Mouse (Mus musculus) lung, embryonic 16.5 days (tissue): ENCODE measurements around the gene Tjp3. TPM values are rescaled to one million over a fixed set of nuclear protein-coding genes. Genes with fewer than 3 reads are reported as not detected.

Experiments used
- ATAC-seq: fragments of 200-750 bp; cut with Nextera tagmentation; 2 replicates; pipeline ENCODE4 v1.8.0; 2017; ENCODE audit warnings: low read depth, mild to moderate bottlenecking, moderate library complexity
- H3K27ac ChIP-seq: fragments of 300-500 bp; sonication (generic); 2 replicates; pipeline ENCODE4 v1.5.1; 2014; ENCODE audit warnings: mild to moderate bottlenecking, control low read depth, low read length
- H3K27me3 ChIP-seq: fragments of 300-500 bp; sonication (generic); 2 replicates; pipeline ENCODE4 v1.6.1; 2014; ENCODE audit warnings: low read depth, low read length, mixed read lengths; ENCODE audit not compliant: control insufficient read depth, insufficient read depth
- H3K36me3 ChIP-seq: fragments of 300-500 bp; sonication (generic); 2 replicates; pipeline ENCODE4 v1.6.1; 2014; ENCODE audit warnings: low read length; ENCODE audit not compliant: control insufficient read depth, insufficient read depth
- H3K4me1 ChIP-seq: fragments of 300-500 bp; sonication (generic); replicated peaks from 2 replicates; pipeline ENCODE4 v1.6.1; 2014; ENCODE audit warnings: low read length, mixed read lengths; ENCODE audit not compliant: control insufficient read depth, insufficient read depth
- H3K4me2 ChIP-seq: fragments of 300-500 bp; sonication (generic); 2 replicates; pipeline ENCODE4 v1.6.1; 2014; ENCODE audit warnings: low read depth, low read length, control low read depth
- H3K4me3 ChIP-seq: fragments of 300-500 bp; sonication (generic); 2 replicates; pipeline ENCODE4 v1.5.1; 2014; ENCODE audit warnings: mild to moderate bottlenecking, low read length, control low read depth
- H3K9ac ChIP-seq: fragments of 300-500 bp; sonication (generic); 2 replicates; pipeline ENCODE4 v1.6.1; 2014; ENCODE audit warnings: low read length, control low read depth
- H3K9me3 ChIP-seq: fragments of 300-500 bp; sonication (generic); 2 replicates; pipeline ENCODE4 v1.6.1; 2016; ENCODE audit warnings: low read length; ENCODE audit not compliant: control insufficient read depth
- WGBS: fragments of 180-500 bp; shearing (Covaris S2); extraction: QIAGEN DNeasy Blood & Tissue Kit; methylation state at CpG from one replicate; pipeline ENCODE4 v1.1.7; 2014; 5-methylcytosine and 5-hydroxymethylcytosine counted together
- polyA plus RNA-seq: library from polyadenylated mRNA; unstranded; fragments of >200 nt; fragmentation: Nextera tagmentation; extraction: Ambion mirVana; gene quantifications from 2 replicates; pipeline ENCODE4 v1.2.1, GENCODE M21; 2015

The Tjp3 gene
- polyA plus RNA-seq, 1 experiment from 2014 or later: 29.3 TPM

GRCm38 (mm10) chr10:81266211-81267105 is 24.9 kb downstream of the Tjp3 start, which contains the start of the genes Mrpl54 and Apba3:
Gene Mrpl54, minus strand, starts transcription at chr10:81266934.
Gene Apba3, plus strand, starts transcription at chr10:81266960.
- peak within 1 kb of the TSS; percentile 80 for H3K9ac ChIP-seq
- H3K27ac ChIP-seq: peak within 1 kb of the TSS; percentile 80
- no peaks in the 10 kb centered on the region for H3K27me3 ChIP-seq
- H3K9me3 ChIP-seq: no peaks in the 10 kb centered on the region
- under 1% methylated on average over 48 of the region's 48 CpGs for WGBS
- H3K36me3 ChIP-seq: peaks cover 19% of the 10 kb centered on the region
- H3K4me2 ChIP-seq: peak within 1 kb of the TSS; percentile 52
- peak within 1 kb of the TSS; percentile 71 for H3K4me3 ChIP-seq
- ATAC-seq: peak; percentile 96
- peaks cover 18% of the 10 kb centered on the region for H3K4me1 ChIP-seq

- Histone ChIP-seq H3K27ac (no peak overlapping the region), H3K4me2 (peak overlapping the region; percentile 52), H3K9me3 (peaks cover 5% of the 10 kb centered on the region), H3K36me3 (peaks cover 14% of the 10 kb centered on the region), H3K4me1 (peaks cover 18% of the 10 kb centered on the region), H3K4me3 (peak overlapping the region; percentile 70), H3K9ac (peak overlapping the region; percentile 49), H3K27me3 (peaks cover under 1% of the 10 kb centered on the region; the same call in 1 of the 2 replicates)
- WGBS: 93% methylated on average over 8 of the region's 8 CpGs
- no peak for ATAC-seq
Observed at GRCm38 (mm10) chr10:81265540-81265939, 25.8 kb downstream of the Tjp3 start.

DNA sequence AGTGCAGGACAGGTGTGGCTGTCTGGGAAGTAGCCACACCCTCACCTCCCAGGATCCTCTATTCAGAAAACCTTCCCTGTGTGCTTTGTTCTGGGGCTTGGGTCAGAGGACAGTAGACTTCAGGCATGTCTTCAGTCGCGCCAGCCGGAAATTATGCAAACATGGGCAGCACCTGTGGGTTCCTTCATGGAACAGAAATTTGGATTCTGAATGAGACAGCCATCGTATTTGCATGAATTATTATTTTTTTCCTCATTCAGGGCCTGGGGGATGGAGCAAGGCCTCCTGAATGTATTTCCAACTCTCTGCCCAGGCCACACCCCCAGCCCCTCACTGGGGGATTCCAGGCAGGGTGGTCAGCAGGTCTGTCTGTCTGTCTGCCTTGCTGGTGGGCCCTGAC is 30.4 kb downstream of the Tjp3 start:
- no peak overlapping the region for H3K4me3 ChIP-seq
- H3K4me2 ChIP-seq: no peak overlapping the region
- ATAC-seq: no peak
- peaks cover 11% of the 10 kb centered on the region for H3K36me3 ChIP-seq
- H3K4me1 ChIP-seq: peaks cover 13% of the 10 kb centered on the region
- peaks cover 8% of the 10 kb centered on the region for H3K9me3 ChIP-seq
- peaks cover 45% of the 10 kb centered on the region for H3K27me3 ChIP-seq
- H3K27ac ChIP-seq: no peak overlapping the region
- H3K9ac ChIP-seq: no peak overlapping the region
- WGBS: 85% methylated on average over 4 of the region's 4 CpGs

- Histone ChIP-seq H3K36me3 (peaks cover 4% of the 10 kb centered on the region), H3K4me2 (no peak overlapping the region), H3K27ac (no peak overlapping the region), H3K9ac (no peak overlapping the region), H3K4me1 (peaks cover 6% of the 10 kb centered on the region), H3K9me3 (peaks cover 8% of the 10 kb centered on the region), H3K27me3 (peaks cover 53% of the 10 kb centered on the region), H3K4me3 (no peak overlapping the region)
- 33% methylated on average over 21 of the region's 21 CpGs for WGBS
- ATAC-seq: no peak
Observed at GRCm38 (mm10) chr10:81259225-81259884, 32.0 kb downstream of the Tjp3 start.

DNA sequence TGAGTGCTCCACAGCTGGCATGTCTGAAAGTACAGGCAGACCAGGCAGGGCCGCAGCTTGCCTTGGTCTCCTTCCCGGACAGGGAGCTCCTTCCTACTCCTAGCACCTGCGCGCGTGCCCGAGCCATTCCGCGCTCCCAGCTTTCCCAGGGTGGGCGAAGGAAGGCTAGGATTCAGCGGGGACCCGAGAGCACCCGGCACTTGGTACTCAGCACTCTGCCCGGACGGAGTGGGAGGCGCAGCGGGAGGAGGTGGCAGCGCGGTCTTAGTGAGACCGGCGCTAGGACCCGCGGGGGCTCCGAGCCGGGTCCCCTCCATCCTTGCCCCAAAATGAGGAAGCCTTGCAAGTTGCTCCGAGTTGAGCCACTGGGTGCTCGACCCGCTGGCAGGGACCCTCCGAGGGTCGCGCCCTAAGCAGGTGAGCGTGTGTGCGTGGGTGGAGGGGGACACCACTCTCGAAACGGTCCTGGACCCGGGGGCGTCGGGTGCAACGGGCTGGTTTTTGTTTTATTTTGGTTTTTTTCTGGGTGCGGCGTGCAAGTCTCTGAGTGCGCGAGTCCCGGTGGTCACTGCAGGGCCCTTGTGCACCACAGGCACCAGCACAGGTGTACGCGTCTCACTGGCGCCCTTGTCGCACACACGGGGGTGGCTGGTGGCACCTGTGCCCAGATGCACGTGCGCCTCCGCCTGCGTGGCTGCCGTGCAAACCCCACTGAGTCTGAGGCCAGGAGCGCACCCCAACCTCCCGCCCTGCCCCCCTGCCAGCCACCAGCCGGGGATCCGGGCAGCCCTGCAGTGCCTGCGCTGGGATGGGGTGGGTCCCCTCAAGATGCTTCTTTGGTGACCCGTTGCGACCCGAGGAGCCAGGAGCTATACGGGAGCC is 34.0 kb downstream of the Tjp3 start:
- H3K9me3 ChIP-seq: peaks cover 8% of the 10 kb centered on the region
- no peak for ATAC-seq
- peak overlapping the region; percentile 55 for H3K9ac ChIP-seq
- 3% methylated on average over 62 of the region's 62 CpGs for WGBS
- peak overlapping the region; percentile 75 for H3K4me2 ChIP-seq
- H3K27me3 ChIP-seq: peaks cover 73% of the 10 kb centered on the region
- H3K36me3 ChIP-seq: no peaks in the 10 kb centered on the region; the same call in 1 of the 2 replicates
- H3K27ac ChIP-seq: no peak overlapping the region
- H3K4me3 ChIP-seq: peak overlapping the region; percentile 50
- peaks cover 6% of the 10 kb centered on the region for H3K4me1 ChIP-seq

DNA sequence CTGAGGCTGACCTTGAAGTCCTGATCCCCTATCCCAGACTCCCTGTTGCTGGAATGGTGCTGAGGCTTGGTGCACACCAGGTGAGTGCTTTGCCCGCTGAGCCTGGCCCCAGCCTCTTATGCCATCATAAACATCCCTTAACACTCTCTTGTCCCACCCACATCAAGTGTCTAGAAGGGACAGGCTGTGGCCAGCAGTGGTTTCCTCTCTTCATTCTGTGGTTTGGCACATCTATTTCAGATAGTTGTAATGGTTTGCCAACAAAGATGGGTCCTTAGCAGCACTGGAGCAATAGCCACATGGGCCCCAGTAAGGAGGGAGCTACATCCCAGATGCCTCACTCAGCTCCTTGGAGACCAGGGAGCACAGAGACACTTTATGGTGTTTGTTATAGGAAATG is 36.5 kb downstream of the Tjp3 start:
- Histone ChIP-seq H3K27me3 (peaks cover 76% of the 10 kb centered on the region), H3K4me1 (peaks cover 6% of the 10 kb centered on the region), H3K4me3 (no peak overlapping the region), H3K27ac (no peak overlapping the region), H3K9ac (no peak overlapping the region), H3K4me2 (no peak overlapping the region), H3K9me3 (no peaks in the 10 kb centered on the region), H3K36me3 (no peaks in the 10 kb centered on the region)
- 50% methylated on average over 1 of the region's 1 CpGs for WGBS
- no peak for ATAC-seq

- no peak within 1 kb of the TSS for H3K27ac ChIP-seq
- no peak within 1 kb of the TSS for H3K9ac ChIP-seq
- ATAC-seq: no peak
- no peaks in the 10 kb centered on the region for H3K36me3 ChIP-seq
- peaks cover 4% of the 10 kb centered on the region for H3K4me1 ChIP-seq
- 9% methylated on average over 43 of the region's 44 CpGs for WGBS
- no peaks in the 10 kb centered on the region for H3K9me3 ChIP-seq
- peaks cover 54% of the 10 kb centered on the region for H3K27me3 ChIP-seq
- H3K4me2 ChIP-seq: no peak within 1 kb of the TSS
- H3K4me3 ChIP-seq: no peak within 1 kb of the TSS
Observed at GRCm38 (mm10) chr10:81252424-81253419, 38.7 kb downstream of the Tjp3 start, which contains the start of gene Matk. Gene Matk, plus strand, starts transcription at chr10:81252935.

- Histone ChIP-seq H3K4me1 (no peaks in the 10 kb centered on the region), H3K4me2 (no peak overlapping the region), H3K9ac (no peak overlapping the region), H3K4me3 (no peak overlapping the region), H3K27ac (no peak overlapping the region), H3K36me3 (no peaks in the 10 kb centered on the region), H3K27me3 (peaks cover 31% of the 10 kb centered on the region), H3K9me3 (no peaks in the 10 kb centered on the region)
- ATAC-seq: no peak
- 78% methylated on average over 8 of the region's 8 CpGs for WGBS
Observed at GRCm38 (mm10) chr10:81249442-81249841, 41.9 kb downstream of the Tjp3 start.
